Mouse (Mus musculus) stomach, postnatal 0 days (tissue): ENCODE data around the gene Galnt11. TPM values are rescaled to one million over a fixed set of nuclear protein-coding genes. Genes with fewer than 3 reads are reported as not detected.

Experiments
- ATAC-seq: fragments of 200-750 bp; cut with Nextera tagmentation; 2 replicates; pipeline ENCODE4 v1.8.0; 2017; ENCODE audit not compliant: low FRiP score, low TSS enrichment
- DNase-seq: peaks from one replicate; pipeline ENCODE4 v3.0.0-alpha.2; 2016; ENCODE audit warnings: low spot score
- H3K27ac ChIP-seq: fragments of 300-500 bp; sonication (generic); replicated peaks from 2 replicates; pipeline ENCODE4 v1.5.1; 2014; ENCODE audit warnings: mild to moderate bottlenecking, control low read depth
- H3K27me3 ChIP-seq: fragments of 300-500 bp; sonication (generic); 2 replicates; pipeline ENCODE4 v1.6.1; 2014; ENCODE audit warnings: low read length; ENCODE audit not compliant: control insufficient read depth, insufficient read depth
- H3K36me3 ChIP-seq: fragments of 300-500 bp; sonication (generic); 2 replicates; pipeline ENCODE4 v1.6.1; 2014; ENCODE audit warnings: low read length, mixed read lengths; ENCODE audit not compliant: control insufficient read depth, insufficient read depth
- H3K4me1 ChIP-seq: fragments of 300-500 bp; sonication (generic); replicated peaks from 2 replicates; pipeline ENCODE4 v1.6.1; 2014; ENCODE audit warnings: antibody characterized with exemption; ENCODE audit not compliant: control insufficient read depth, insufficient read depth
- H3K4me2 ChIP-seq: fragments of 300-500 bp; sonication (generic); replicated peaks from 2 replicates; pipeline ENCODE4 v1.6.1; 2014; ENCODE audit warnings: low read depth, mild to moderate bottlenecking, control low read depth, moderate library complexity
- H3K4me3 ChIP-seq: fragments of 300-500 bp; sonication (generic); 2 replicates; pipeline ENCODE4 v1.5.1; 2014; ENCODE audit warnings: low read depth, low read length, control low read depth
- H3K9ac ChIP-seq: fragments of 300-500 bp; sonication (generic); 2 replicates; pipeline ENCODE4 v1.6.1; 2014; ENCODE audit warnings: mild to moderate bottlenecking, low read length, control low read depth, mixed read lengths
- H3K9me3 ChIP-seq: fragments of 300-500 bp; sonication (generic); 2 replicates; pipeline ENCODE4 v1.6.1; 2016; ENCODE audit warnings: low read length; ENCODE audit not compliant: control insufficient read depth
- CTCF ChIP-seq: IDR thresholded peaks from 2 replicates; pipeline ENCODE4 v1.5.1; 2016; ENCODE audit warnings: antibody characterized with exemption, low read depth, mild to moderate bottlenecking, moderate library complexity
- EP300 ChIP-seq: optimal IDR thresholded peaks from 2 replicates; pipeline ENCODE3; 2016; ENCODE audit warnings: antibody characterized with exemption
- WGBS: fragments of 180-500 bp; shearing (Covaris S2); extraction: QIAGEN DNeasy Blood & Tissue Kit; methylation state at CpG from one replicate; pipeline ENCODE4 v1.1.7; 2014; 5-methylcytosine and 5-hydroxymethylcytosine counted together
- polyA plus RNA-seq: library from polyadenylated mRNA; unstranded; fragments of >200 nt; fragmentation: Nextera tagmentation; extraction: Ambion mirVana; gene quantifications from 2 replicates; pipeline ENCODE4 v1.2.1, GENCODE M21; 2015

Galnt11 gene
- polyA plus RNA-seq, 1 experiment from 2014 or later, result 24.2 TPM

DNA sequence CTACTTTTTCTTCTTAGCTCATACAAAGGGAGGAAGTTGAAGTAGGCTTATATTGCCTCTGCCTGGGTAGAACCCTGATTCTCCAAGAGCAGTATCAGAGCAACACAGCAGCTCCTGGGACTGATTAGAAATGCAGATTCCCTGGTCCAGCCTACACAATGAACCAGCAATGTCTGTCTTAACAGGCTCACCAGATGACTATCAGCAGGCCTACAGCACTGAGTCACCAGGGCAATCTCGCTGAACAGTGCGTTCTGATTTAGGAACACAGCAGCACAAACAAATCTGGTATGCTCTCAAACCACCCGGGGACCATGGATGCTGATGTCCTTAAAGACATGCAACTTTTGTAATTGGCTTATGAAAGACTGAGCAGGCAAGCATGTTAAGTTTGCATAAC lies 75.1 kb downstream of the Galnt11 start:
- H3K9me3 ChIP-seq, result no peaks in the 10 kb centered on the region
- H3K27ac ChIP-seq, result no peak overlapping the region
- H3K4me3 ChIP-seq, result no peak overlapping the region
- no peak overlapping the region for H3K4me2 ChIP-seq
- WGBS, result 65% methylated on average over 3 of the region's 3 CpGs
- no peaks in the 10 kb centered on the region for H3K27me3 ChIP-seq
- H3K9ac ChIP-seq, result no peak overlapping the region
- no peaks in the 10 kb centered on the region for H3K4me1 ChIP-seq
- peaks cover 19% of the 10 kb centered on the region for H3K36me3 ChIP-seq
- ATAC-seq (no peak), DNase-seq (no peak)
- no peak for TF ChIP-seq EP300
- no peak for TF ChIP-seq CTCF

DNA sequence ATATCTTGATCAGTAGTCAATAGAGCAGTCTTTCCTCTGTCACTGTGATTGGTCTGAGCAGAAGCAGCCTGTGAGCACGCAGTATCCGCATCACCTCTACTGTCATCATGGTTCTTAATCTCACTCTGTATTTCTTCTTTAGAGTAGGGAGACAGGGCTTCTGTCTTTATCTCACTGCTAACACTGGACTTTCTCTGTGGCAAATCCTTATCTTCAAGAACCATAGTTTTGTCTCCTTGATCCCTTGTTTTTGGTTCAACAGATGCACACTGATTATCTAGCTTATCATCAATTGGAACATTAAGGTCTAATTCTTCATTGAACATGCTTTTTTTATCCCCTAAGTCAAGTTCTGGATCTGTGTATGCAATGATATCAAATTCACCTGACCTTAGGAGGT lies 88.5 kb downstream of the Galnt11 start:
- no peaks in the 10 kb centered on the region for H3K27me3 ChIP-seq
- no peak overlapping the region for H3K4me2 ChIP-seq
- no peak for TF ChIP-seq CTCF
- no peak for TF ChIP-seq EP300
- H3K4me3 ChIP-seq, result no peak overlapping the region
- DNase-seq (no peak), ATAC-seq (no peak)
- peaks cover 34% of the 10 kb centered on the region for H3K36me3 ChIP-seq
- no peaks in the 10 kb centered on the region for H3K4me1 ChIP-seq
- H3K9ac ChIP-seq, result no peak overlapping the region
- H3K27ac ChIP-seq, result no peak overlapping the region
- WGBS, result 97% methylated on average over 2 of the region's 2 CpGs
- no peaks in the 10 kb centered on the region for H3K9me3 ChIP-seq

DNA sequence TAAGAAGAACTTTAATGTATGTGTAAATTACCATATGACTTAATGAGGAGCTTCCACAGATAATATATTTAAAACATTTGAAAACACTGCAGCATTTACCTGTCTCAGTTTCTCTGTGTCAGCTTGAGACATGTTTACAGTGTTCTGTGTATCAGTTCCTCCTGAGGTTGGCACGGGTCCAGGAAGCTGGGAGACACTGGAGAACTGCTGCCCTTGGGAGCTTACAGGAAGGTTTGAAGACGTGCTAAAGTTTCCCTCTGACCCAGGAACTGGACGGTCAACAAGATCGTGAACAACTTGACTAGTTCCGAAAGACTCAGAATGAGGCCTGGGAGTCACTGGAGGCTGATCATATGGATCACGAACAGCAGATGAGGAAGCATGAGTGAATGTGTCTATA lies 92.2 kb downstream of the Galnt11 start:
- Histone ChIP-seq H3K4me1 (no peaks in the 10 kb centered on the region), H3K27me3 (no peaks in the 10 kb centered on the region), H3K36me3 (peaks cover 43% of the 10 kb centered on the region), H3K4me2 (no peak overlapping the region), H3K9me3 (no peaks in the 10 kb centered on the region), H3K27ac (no peak overlapping the region), H3K4me3 (no peak overlapping the region), H3K9ac (no peak overlapping the region)
- DNase-seq (no peak), ATAC-seq (no peak)
- TF ChIP-seq CTCF (no peak), EP300 (no peak)
- 77% methylated on average over 6 of the region's 6 CpGs for WGBS

Other genes starting within 250 kb of the Galnt11 start
- gene Prkag2, start 121.3 kb upstream of the Galnt11 start, polyA plus RNA-seq, result 33.4 and 33.9 TPM in 2 replicates
- gene Galntl5, start 40.4 kb upstream of the Galnt11 start, polyA plus RNA-seq, result not detected in 2 replicates
- 1.5 TPM in 1 of 2 replicates, not detected in the other for gene E130116L18Rik, start 1.2 kb downstream of the Galnt11 start, polyA plus RNA-seq